Mouse (Mus musculus) gastrocnemius, postnatal 10 days (tissue): ENCODE data around the gene Muc20. TPM values are rescaled to one million over a fixed set of nuclear protein-coding genes. Genes with fewer than 3 reads are reported as not detected.
A peak's percentile ranks its signal among the peaks of the same experiment; 100 is the strongest.

Experiments
- DNase-seq: peaks from one replicate; pipeline ENCODE4 v3.0.0; 2021; ENCODE audit warnings: mixed read lengths
- long read RNA-seq, 2 experiments: library from polyadenylated mRNA; stranded (forward); transcript quantifications; one replicate each; pipeline ENCODE4 v2.0.0; 2021
- total RNA-seq, 2 experiments: library from RNA; stranded (reverse); gene quantifications; 2 replicates each; pipeline ENCODE4 v1.2.3; 2021

Muc20 gene
- total RNA-seq, result under 1 TPM; 0.21 to 0.41 TPM
- long read RNA-seq, experiment 1, partial matches to known transcripts, result 1 of 1 reads
- long read RNA-seq, experiment 1, other reads (novel, unspliced or antisense), result 0 of 1 reads
- long read RNA-seq, experiment 2, result 0 reads

- DNase-seq, result no peak
These were observed at the start of gene Muc20 for GRCm38 (mm10) chr16:32797426-32797689. TSS of gene Muc20 (minus strand) at chr16:32797435.

DNA sequence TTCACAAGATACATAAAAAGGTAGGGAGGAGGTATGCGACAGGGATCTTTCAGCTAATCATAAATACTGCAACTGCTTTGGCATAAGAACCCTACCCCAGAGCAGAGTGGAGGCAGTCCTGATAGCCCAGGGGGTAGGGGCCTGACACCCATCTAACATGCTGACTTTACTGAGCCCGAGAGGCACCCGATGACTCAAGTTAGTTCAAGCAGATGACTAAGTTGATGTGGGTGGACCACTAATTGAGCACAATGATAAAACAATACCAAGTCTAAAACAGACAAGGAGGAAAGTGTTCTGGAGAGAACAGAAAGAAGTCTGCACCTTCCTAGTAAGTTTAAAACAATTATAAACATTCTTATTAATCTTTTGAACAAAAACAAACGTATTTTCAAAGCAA, 34.3 kb upstream of the Muc20 start:
- DNase-seq, result no peak

GRCm38 (mm10) chr16:32829104-32829503, 31.9 kb upstream of the Muc20 start:
- no peak for DNase-seq

GRCm38 (mm10) chr16:32826521-32826920, 29.3 kb upstream of the Muc20 start:
- no peak for DNase-seq

GRCm38 (mm10) chr16:32825380-32825779, 28.1 kb upstream of the Muc20 start:
- no peak for DNase-seq

- DNase-seq, result no peak
These were observed 26.8 kb upstream of the Muc20 start for GRCm38 (mm10) chr16:32824061-32824460.

DNA sequence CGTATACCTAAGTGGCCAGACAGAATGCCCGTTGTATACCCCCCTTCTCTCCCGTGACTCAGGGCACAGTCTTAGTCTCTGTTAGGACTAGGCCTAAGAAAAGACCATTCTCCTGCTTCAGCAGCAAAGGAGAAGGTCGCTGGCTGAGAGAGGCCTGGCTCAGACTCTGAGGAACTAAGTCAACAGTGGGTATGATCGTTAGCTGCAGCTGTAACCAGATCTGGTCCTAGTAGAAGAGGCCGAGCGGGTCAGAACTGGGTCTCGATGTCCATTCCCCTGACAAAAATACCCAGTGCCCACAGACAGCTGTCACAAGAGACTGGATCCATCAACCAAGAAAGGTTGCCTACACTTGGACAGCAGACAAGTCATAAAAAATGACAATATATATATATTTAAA, 26.3 kb upstream of the Muc20 start:
- DNase-seq, result no peak

- no peak for DNase-seq
These were observed 25.6 kb upstream of the Muc20 start for GRCm38 (mm10) chr16:32822881-32823280.

GRCm38 (mm10) chr16:32822450-32822827, 25.2 kb upstream of the Muc20 start:
- DNase-seq, result no peak

GRCm38 (mm10) chr16:32821772-32822449, 24.7 kb upstream of the Muc20 start:
- peak; percentile 42 for DNase-seq

- DNase-seq, result no peak
These were observed 21.2 kb upstream of the Muc20 start for GRCm38 (mm10) chr16:32818441-32818840.

GRCm38 (mm10) chr16:32818036-32818435, 20.8 kb upstream of the Muc20 start:
- no peak for DNase-seq

- peak; percentile 51 for DNase-seq
These were observed 17.9 kb upstream of the Muc20 start for GRCm38 (mm10) chr16:32815160-32815605.

DNA sequence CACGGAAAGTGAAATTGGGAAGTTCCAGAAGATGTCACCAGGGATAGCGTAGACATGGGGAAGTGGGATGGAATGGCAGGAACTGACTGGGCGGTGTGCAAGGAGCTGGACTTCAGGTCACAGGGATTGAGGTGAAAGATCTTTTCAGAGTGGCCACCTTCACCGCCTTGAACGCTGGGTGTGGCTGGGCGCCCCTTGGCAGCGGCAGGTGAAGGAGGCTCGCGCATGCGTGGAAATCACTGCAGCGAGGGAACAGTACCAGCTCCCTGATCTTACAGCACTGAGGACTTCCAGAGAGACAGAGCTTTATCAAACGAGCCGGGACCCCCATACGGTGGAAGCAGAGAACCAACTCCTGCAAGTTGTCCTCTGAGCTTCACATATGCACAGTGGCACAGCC, 17.3 kb upstream of the Muc20 start:
- DNase-seq, result peak; percentile 63

DNA sequence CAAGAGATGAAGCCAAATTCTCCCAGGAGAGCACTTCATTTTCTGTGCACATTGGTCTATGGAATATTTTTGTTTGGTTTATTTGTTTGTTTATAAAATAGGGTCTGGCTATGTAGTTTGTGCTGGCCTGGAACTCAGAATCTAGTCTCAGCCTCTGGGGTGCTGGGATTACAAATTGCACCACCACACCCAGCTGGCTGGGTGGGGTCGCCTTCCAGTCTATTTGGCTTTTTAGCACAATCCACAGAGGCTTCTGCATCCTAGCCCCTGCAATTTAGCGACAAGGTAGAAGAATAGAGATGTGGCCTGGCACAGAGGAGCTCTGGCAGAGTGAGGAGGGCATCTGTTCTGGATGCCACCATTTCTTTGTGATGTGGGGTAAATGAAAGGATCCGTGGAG, 16.5 kb upstream of the Muc20 start:
- no peak for DNase-seq

DNA sequence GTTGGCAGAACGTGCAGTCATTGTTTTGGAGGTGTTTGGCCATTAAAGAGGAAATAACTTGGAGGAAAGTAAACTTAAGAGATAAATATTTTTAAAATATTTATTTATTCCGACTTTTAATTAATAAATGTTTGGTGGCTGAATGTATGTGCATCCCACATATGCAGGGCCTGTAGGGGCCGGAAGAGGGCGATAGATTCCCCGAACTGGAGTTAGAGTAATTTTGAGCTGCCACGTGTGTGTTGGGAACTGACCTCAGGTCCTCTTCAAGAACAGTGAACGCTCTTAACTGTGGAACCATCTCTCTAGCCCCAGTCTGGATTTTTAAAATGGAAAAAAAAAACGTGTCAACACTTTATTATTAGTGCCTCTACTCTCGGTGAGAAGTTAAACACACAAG, 16.1 kb upstream of the Muc20 start:
- no peak for DNase-seq

GRCm38 (mm10) chr16:32812888-32813361, 15.7 kb upstream of the Muc20 start:
- DNase-seq, result peak; percentile 95

DNA sequence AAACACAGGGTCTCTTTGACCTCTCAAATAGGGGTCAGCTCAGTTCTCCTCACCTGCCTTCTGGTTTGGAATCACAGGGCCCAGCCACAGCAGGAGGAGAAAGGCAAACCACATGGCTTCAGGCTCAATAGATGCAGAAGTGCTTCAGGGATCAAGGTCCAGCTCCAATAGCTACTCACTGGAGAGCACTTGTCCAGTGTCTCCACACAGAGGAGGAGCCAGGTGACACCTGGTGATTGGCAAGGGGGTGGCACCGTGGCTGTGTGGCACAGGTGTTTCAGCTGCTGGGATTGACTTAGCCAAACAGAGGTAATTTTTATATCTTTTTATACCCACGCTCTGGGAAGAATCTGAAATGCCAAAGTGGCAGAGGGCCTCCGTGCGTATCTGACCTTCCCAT, 13.1 kb upstream of the Muc20 start, which contains the start of gene Smbd1:
Smbd1 (minus strand) TSS at position 157 of the 400 bp plus-strand sequence.
- DNase-seq, result no peak

DNA sequence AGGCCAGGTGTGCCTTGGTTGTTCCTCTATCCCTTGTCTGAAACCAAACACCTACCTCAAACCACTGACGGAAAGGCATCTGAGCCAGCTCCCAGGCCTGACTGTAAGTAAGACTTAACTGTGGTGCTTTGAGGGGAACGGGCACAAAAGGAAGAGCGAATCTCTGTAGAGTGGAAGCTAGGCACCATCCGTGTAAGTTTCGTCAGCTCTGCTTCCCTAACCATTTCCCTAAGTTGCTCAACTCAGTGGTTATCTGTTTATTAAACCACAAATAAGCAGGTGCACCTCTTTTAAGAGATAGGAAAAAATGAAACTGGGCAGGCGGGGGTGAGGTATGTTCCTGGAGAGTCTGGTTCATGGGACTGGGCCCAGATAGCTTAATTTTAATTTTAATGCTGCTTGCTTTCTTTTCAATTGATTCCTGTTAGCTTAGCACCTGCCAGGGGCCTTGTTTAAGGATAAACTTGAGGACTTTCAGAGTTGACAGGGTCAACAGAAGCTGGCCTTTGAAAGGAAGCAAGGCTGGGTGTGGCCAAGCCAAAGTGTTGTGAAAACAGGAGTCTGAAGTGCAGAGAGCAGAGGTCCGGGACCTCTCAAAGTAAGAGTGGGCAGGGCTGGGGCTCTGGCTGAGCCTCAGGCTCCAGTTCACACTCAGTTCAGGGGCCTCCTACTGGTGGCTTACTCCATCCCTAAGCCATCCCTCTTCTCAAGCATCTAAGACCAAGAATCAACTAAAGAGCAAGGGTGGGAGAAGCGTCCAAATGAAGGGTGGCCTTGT, 10.4 kb upstream of the Muc20 start:
- DNase-seq, result no peak

GRCm38 (mm10) chr16:32805151-32805550, 7.9 kb upstream of the Muc20 start:
- DNase-seq, result no peak

- no peak for DNase-seq
These were observed 6.7 kb upstream of the Muc20 start for GRCm38 (mm10) chr16:32803901-32804300.

GRCm38 (mm10) chr16:32803252-32803853, 6.1 kb upstream of the Muc20 start:
- DNase-seq, result peak; percentile 56
